Mouse (Mus musculus): ENCODE measurements around the gene Abl1.

GRCm38 (mm10) chr2:31827877-31828276 lies 139.7 kb downstream of the Abl1 start:
- TF ChIP-seq POLR2A (IDR thresholded peaks at IDR 0.05; ENCODE audit: borderline replicate concordance, control insufficient read depth, low read depth, low read length) (no peak), CTCF (IDR thresholded peaks at IDR 0.05; ENCODE audit: control insufficient read depth, insufficient read depth, low read length) (no peak)
